Mouse (Mus musculus) lung, embryonic 15.5 days (tissue): Measurements from ENCODE around the gene Rsph14. TPM values are rescaled to one million over a fixed set of nuclear protein-coding genes. Genes with fewer than 3 reads are reported as not detected.

ENCODE experiments used
- ATAC-seq: fragments of 200-750 bp; cut with Nextera tagmentation; 2 replicates; pipeline ENCODE4 v1.8.0; 2017; ENCODE audit warnings: moderate number of reproducible peaks, borderline replicate concordance; ENCODE audit not compliant: low FRiP score, low TSS enrichment; ENCODE audit errors: extremely low read depth
- H3K27ac ChIP-seq: fragments of 300-500 bp; sonication (generic); 2 replicates; pipeline ENCODE4 v1.5.1; 2015; ENCODE audit warnings: moderate library complexity, mild to moderate bottlenecking, inconsistent platforms
- H3K27me3 ChIP-seq: fragments of 300-500 bp; sonication (generic); 2 replicates; pipeline ENCODE4 v1.6.1; 2015; ENCODE audit warnings: inconsistent platforms
- H3K36me3 ChIP-seq: fragments of 300-500 bp; sonication (generic); 2 replicates; pipeline ENCODE4 v1.6.1; 2015; ENCODE audit warnings: inconsistent platforms
- H3K4me1 ChIP-seq: fragments of 300-500 bp; sonication (generic); 2 replicates; pipeline ENCODE4 v1.6.1; 2015; ENCODE audit warnings: inconsistent platforms
- H3K4me2 ChIP-seq: fragments of 300-500 bp; sonication (generic); 2 replicates; pipeline ENCODE4 v1.6.1; 2015; ENCODE audit warnings: inconsistent platforms, mild to moderate bottlenecking, moderate library complexity
- H3K4me3 ChIP-seq: fragments of 300-500 bp; sonication (generic); 2 replicates; pipeline ENCODE4 v1.5.1; 2015; ENCODE audit warnings: mild to moderate bottlenecking, inconsistent platforms
- H3K9ac ChIP-seq: fragments of 300-500 bp; sonication (generic); 2 replicates; pipeline ENCODE4 v1.6.1; 2015; ENCODE audit warnings: inconsistent platforms
- H3K9me3 ChIP-seq: fragments of 300-500 bp; sonication (generic); 2 replicates; pipeline ENCODE4 v1.6.1; 2016; ENCODE audit warnings: inconsistent platforms
- WGBS: fragments of 180-500 bp; shearing (Covaris S2); methylation state at CpG from one replicate; pipeline ENCODE4 v1.1.7; 2015; 5-methylcytosine and 5-hydroxymethylcytosine counted together
- polyA plus RNA-seq: library from polyadenylated mRNA; unstranded; fragments of >200 nt; fragmentation: Nextera tagmentation; extraction: Ambion mirVana; gene quantifications from 2 replicates; pipeline ENCODE4 v1.2.1, GENCODE M21; 2015

Rsph14 gene
- polyA plus RNA-seq, 1 experiment from 2014 or later, result 2.1 TPM

GRCm38 (mm10) chr10:74987698-74988470, 44.5 kb downstream of the Rsph14 start:
- Histone ChIP-seq H3K4me2 (no peak overlapping the region), H3K36me3 (no peaks in the 10 kb centered on the region), H3K27ac (no peak overlapping the region), H3K4me1 (peaks cover 10% of the 10 kb centered on the region), H3K9me3 (no peaks in the 10 kb centered on the region), H3K27me3 (no peaks in the 10 kb centered on the region), H3K9ac (no peak overlapping the region), H3K4me3 (no peak overlapping the region)
- WGBS, result 40% methylated on average over 14 of the region's 14 CpGs
- peak; percentile 33; the same call in 1 of the 2 replicates for ATAC-seq

DNA sequence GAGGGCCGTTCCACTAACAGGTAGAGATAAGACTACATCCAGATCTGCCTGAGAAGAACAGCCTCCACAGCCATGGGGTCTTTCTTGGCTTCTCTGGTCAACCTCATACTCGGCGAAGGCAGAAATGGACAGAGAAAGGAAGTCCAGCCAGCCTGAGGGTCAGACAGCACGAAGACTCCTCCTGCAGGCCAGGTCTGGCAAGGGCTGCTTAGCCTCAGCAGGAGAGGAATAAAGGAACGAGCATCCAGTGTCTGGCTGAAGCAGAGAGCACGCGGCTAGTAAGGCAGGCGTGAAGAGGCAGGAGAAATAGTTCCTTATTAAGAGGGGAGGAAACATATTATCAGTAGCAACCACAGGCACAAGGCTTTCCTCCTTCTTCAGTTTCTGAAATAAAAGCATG, 49.2 kb downstream of the Rsph14 start:
- no peak overlapping the region for H3K9ac ChIP-seq
- H3K36me3 ChIP-seq, result no peaks in the 10 kb centered on the region
- no peak overlapping the region for H3K27ac ChIP-seq
- H3K9me3 ChIP-seq, result no peaks in the 10 kb centered on the region
- 67% methylated on average over 8 of the region's 8 CpGs for WGBS
- no peak overlapping the region for H3K4me3 ChIP-seq
- no peak for ATAC-seq
- peaks cover 3% of the 10 kb centered on the region for H3K4me1 ChIP-seq
- H3K27me3 ChIP-seq, result no peaks in the 10 kb centered on the region; the same call in 1 of the 2 replicates
- no peak overlapping the region for H3K4me2 ChIP-seq

DNA sequence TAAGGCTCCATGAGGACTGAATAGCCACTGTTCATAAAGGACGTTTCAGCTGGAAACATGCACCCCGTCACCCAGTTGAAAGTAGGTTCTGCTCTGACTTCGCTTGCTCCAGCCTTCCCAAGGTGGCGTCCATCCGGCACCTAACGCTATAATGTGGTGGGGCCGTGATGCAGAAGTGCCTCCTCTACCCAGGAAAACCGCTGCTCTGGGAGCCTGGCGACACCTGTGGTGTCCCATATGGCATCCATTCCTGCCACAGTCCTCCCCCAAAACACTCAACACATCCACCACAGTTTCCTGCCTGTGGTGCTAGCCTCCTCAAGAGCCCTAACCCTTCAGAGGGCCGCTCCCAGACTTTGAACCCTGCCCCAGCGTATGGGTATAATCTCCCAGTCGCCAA, 51.2 kb downstream of the Rsph14 start:
- Histone ChIP-seq H3K27me3 (no peaks in the 10 kb centered on the region; the same call in 1 of the 2 replicates), H3K4me1 (no peaks in the 10 kb centered on the region), H3K4me3 (no peak overlapping the region), H3K9me3 (no peaks in the 10 kb centered on the region), H3K36me3 (no peaks in the 10 kb centered on the region), H3K9ac (no peak overlapping the region), H3K4me2 (no peak overlapping the region), H3K27ac (no peak overlapping the region)
- ATAC-seq, result no peak
- 82% methylated on average over 12 of the region's 12 CpGs for WGBS

DNA sequence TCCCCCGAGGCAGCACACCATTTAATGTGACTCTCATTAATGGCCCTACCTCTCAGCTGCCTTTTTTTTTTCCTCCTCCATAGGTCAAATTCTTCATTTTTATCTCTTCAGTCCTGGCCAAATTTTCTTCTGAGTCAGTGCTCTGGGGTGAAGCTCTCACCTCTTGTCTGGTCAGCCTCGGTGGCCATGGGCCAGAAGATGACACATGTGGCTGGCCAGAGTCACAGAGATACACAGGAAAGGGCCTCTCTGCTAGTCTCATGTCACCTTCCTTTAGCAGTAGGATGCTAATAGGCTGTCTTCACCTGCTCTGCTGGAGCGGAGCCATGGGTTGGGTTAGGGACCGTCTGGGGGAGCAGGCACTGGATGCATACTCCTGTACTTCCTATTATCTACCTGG, 54.3 kb downstream of the Rsph14 start:
- Histone ChIP-seq H3K9me3 (no peaks in the 10 kb centered on the region), H3K27me3 (no peaks in the 10 kb centered on the region; the same call in 1 of the 2 replicates), H3K27ac (no peak overlapping the region), H3K4me2 (no peak overlapping the region), H3K4me1 (no peaks in the 10 kb centered on the region), H3K36me3 (no peaks in the 10 kb centered on the region), H3K4me3 (no peak overlapping the region), H3K9ac (no peak overlapping the region)
- no peak for ATAC-seq
- whole genome bisulfite sequencing, result 73% methylated on average over 4 of the region's 4 CpGs

DNA sequence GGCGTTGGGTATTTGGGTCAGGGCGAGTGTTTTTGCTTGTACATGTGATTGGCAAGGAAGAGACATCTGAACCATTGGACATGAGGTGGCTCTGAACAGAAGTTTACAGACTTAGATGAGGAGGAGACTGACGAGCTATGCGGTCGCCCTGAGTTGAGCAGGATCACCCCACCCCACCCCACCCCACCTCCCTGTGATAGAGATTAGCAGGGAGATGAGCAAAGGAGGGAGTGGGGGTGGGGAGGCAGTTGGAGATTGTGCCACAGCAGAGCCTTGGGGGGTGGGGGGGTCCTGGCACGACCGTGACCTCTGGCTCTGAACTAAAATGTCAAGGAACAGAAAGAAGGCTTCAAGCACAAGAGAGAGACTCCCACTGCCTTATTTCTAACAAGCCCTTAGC, 56.0 kb downstream of the Rsph14 start:
- Histone ChIP-seq H3K4me1 (no peaks in the 10 kb centered on the region), H3K36me3 (no peaks in the 10 kb centered on the region)

GRCm38 (mm10) chr10:74975626-74976025, 56.8 kb downstream of the Rsph14 start:
- no peak overlapping the region for H3K27ac ChIP-seq
- WGBS, result 39% methylated on average over 7 of the region's 7 CpGs
- no peaks in the 10 kb centered on the region; the same call in 1 of the 2 replicates for H3K27me3 ChIP-seq
- no peak for ATAC-seq
- no peaks in the 10 kb centered on the region for H3K4me1 ChIP-seq
- no peak overlapping the region for H3K4me3 ChIP-seq
- H3K4me2 ChIP-seq, result no peak overlapping the region
- no peak overlapping the region for H3K9ac ChIP-seq
- H3K9me3 ChIP-seq, result no peaks in the 10 kb centered on the region
- no peaks in the 10 kb centered on the region for H3K36me3 ChIP-seq

More for the DNA sequence above, 56.0 kb downstream of the Rsph14 start:
- Histone ChIP-seq H3K9me3 (no peaks in the 10 kb centered on the region), H3K9ac (no peak overlapping the region), H3K4me2 (no peak overlapping the region), H3K4me3 (no peak overlapping the region), H3K27ac (no peak overlapping the region), H3K27me3 (no peaks in the 10 kb centered on the region; the same call in 1 of the 2 replicates)
- ATAC-seq, result no peak
- WGBS, result 35% methylated on average over 7 of the region's 7 CpGs

GRCm38 (mm10) chr10:74973026-74973425, 59.4 kb downstream of the Rsph14 start:
- WGBS, result 66% methylated on average over 6 of the region's 6 CpGs
- H3K9me3 ChIP-seq, result no peaks in the 10 kb centered on the region
- H3K4me2 ChIP-seq, result no peak overlapping the region
- no peaks in the 10 kb centered on the region for H3K36me3 ChIP-seq
- no peak overlapping the region for H3K4me3 ChIP-seq
- H3K27me3 ChIP-seq, result peaks cover 12% of the 10 kb centered on the region
- H3K27ac ChIP-seq, result no peak overlapping the region
- no peak for ATAC-seq
- H3K4me1 ChIP-seq, result peaks cover under 1% of the 10 kb centered on the region; the same call in 1 of the 2 replicates
- no peak overlapping the region for H3K9ac ChIP-seq

DNA sequence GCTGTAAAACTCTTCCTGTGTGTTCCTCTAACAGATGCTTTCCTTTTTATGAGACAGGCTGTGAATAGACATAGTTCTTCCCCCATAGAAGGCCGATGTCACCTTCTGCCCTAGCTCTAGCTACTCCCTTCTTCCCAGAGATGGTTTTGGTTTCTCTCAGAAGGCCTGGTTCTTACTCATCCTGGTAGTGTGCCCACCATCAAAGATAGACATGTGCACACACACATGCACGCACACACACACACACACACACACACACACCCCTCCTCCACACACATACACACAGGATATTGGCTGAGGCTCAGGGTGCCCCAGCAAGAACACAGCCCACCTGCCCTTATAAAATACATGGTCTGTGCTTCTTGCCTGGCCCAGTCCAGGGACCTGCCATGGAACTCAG, 63.1 kb downstream of the Rsph14 start:
- no peak for ATAC-seq
- H3K4me3 ChIP-seq, result no peak overlapping the region
- H3K9me3 ChIP-seq, result no peaks in the 10 kb centered on the region
- 85% methylated on average over 2 of the region's 2 CpGs for WGBS
- H3K4me2 ChIP-seq, result no peak overlapping the region
- H3K36me3 ChIP-seq, result no peaks in the 10 kb centered on the region
- peaks cover 33% of the 10 kb centered on the region for H3K27me3 ChIP-seq
- H3K4me1 ChIP-seq, result peaks cover 12% of the 10 kb centered on the region
- no peak overlapping the region for H3K9ac ChIP-seq
- no peak overlapping the region for H3K27ac ChIP-seq

GRCm38 (mm10) chr10:74967651-74968267, 64.6 kb downstream of the Rsph14 start:
- Histone ChIP-seq H3K4me3 (peak overlapping the region; percentile 69), H3K27me3 (peaks cover 35% of the 10 kb centered on the region), H3K36me3 (no peaks in the 10 kb centered on the region), H3K9me3 (no peaks in the 10 kb centered on the region), H3K9ac (peak overlapping the region; percentile 39), H3K27ac (no peak overlapping the region), H3K4me2 (peak overlapping the region; percentile 98), H3K4me1 (peaks cover 12% of the 10 kb centered on the region)
- 5% methylated on average over 25 of the region's 25 CpGs for WGBS
- ATAC-seq, result peak; percentile 7; the same call in 1 of the 2 replicates

DNA sequence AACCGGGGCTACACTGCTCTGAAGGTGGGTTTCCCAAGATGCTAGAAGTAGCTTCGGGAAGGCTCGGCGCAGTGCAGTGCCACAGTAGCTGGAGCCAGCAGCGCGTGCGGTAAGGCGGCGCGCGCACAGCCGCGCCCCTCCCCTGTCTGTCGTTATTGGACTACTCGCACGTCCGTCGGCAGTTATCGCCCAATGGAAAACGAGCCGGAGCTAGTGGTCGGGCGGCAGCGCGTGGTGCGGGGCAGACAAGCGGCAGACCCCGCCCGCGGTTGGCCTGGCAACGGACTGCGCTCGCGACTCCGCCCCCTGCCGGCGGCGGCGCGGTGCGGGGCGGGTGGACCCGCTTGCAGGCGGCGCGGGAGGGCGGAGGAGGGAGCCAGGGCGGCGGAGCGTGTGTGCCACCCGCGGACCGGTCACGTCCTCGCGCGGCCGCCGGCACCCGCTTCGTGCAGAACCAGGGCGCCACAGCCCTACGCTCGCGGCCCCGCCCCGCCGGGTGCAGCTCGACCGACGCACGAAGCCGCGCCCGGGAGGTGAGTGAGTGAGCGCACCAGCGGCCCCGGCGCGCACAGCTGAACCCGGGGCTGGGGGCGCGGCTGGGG, 65.4 kb downstream of the Rsph14 start, which contains the start of gene Gnaz:
Gnaz (plus strand) TSS at position 328 of the 602 bp plus-strand sequence.
- peak within 1 kb of the TSS; percentile 98 for H3K4me2 ChIP-seq
- under 1% methylated on average over 66 of the region's 83 CpGs for WGBS
- peaks cover 35% of the 10 kb centered on the region for H3K27me3 ChIP-seq
- no peaks in the 10 kb centered on the region for H3K9me3 ChIP-seq
- peaks cover 12% of the 10 kb centered on the region for H3K4me1 ChIP-seq
- H3K4me3 ChIP-seq, result peak within 1 kb of the TSS; percentile 69
- no peak within 1 kb of the TSS for H3K27ac ChIP-seq
- H3K36me3 ChIP-seq, result no peaks in the 10 kb centered on the region
- peak; percentile 96 for ATAC-seq
- H3K9ac ChIP-seq, result peak within 1 kb of the TSS; percentile 39

DNA sequence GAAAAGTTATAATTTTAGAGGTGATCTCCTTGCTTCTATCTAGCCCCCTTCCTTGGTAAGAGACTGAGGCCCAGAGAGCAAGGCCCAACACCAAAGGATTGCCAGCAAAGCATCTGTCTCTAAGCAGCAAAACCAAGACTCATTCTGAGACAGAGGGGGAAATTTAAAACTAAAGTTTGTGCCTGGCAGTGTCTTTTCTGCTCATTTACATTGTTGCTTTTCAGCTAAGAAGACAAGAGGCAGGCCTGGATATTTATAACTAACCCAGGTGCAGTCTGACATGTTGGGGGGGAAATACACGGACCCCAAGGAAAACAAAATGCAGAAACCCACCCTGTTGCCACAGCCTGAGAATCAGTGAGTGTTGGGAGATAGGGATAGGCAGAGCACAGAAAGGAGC, 68.0 kb downstream of the Rsph14 start:
- peaks cover 12% of the 10 kb centered on the region for H3K4me1 ChIP-seq
- ATAC-seq, result no peak
- H3K27ac ChIP-seq, result no peak overlapping the region
- 55% methylated on average over 1 of the region's 1 CpGs for WGBS
- no peak overlapping the region for H3K9ac ChIP-seq
- H3K36me3 ChIP-seq, result no peaks in the 10 kb centered on the region
- no peaks in the 10 kb centered on the region for H3K9me3 ChIP-seq
- peaks cover 34% of the 10 kb centered on the region for H3K27me3 ChIP-seq
- no peak overlapping the region for H3K4me2 ChIP-seq
- no peak overlapping the region for H3K4me3 ChIP-seq
